Mouse (Mus musculus) midbrain, postnatal 0 days (tissue): ENCODE data around the gene Ctnnbl1. TPM values are rescaled to one million over a fixed set of nuclear protein-coding genes. Genes with fewer than 3 reads are reported as not detected.

ENCODE experiments used
- ATAC-seq: fragments of 200-750 bp; cut with Nextera tagmentation; 2 replicates; pipeline ENCODE4 v1.8.0; 2017; ENCODE audit warnings: moderate number of reproducible peaks, mild to moderate bottlenecking, moderate TSS enrichment, moderate library complexity; ENCODE audit not compliant: low FRiP score
- DNase-seq: peaks from one replicate; pipeline ENCODE4 v3.0.0-alpha.2; 2015; ENCODE audit warnings: low spot score
- H3K27ac ChIP-seq: fragments of 300-500 bp; sonication (generic); 2 replicates; pipeline ENCODE4 v1.5.1; 2014; ENCODE audit warnings: low read depth, mild to moderate bottlenecking, low read length, mixed read lengths
- H3K27me3 ChIP-seq: fragments of 300-500 bp; sonication (generic); 2 replicates; pipeline ENCODE4 v1.6.1; 2014; ENCODE audit warnings: low read length, control low read depth, mixed read lengths; ENCODE audit not compliant: insufficient read depth
- H3K36me3 ChIP-seq: fragments of 300-500 bp; sonication (generic); 2 replicates; pipeline ENCODE4 v1.6.1; 2014; ENCODE audit warnings: low read length, control low read depth, mixed read lengths; ENCODE audit not compliant: insufficient read depth
- H3K4me1 ChIP-seq: fragments of 300-500 bp; sonication (generic); 2 replicates; pipeline ENCODE4 v1.6.1; 2014; ENCODE audit warnings: mild to moderate bottlenecking, control low read depth, antibody characterized with exemption, low read length, mixed read lengths; ENCODE audit not compliant: insufficient read depth
- H3K4me2 ChIP-seq: fragments of 300-500 bp; sonication (generic); 2 replicates; pipeline ENCODE4 v1.6.1; 2014; ENCODE audit warnings: low read depth, mild to moderate bottlenecking, low read length, mixed read lengths; ENCODE audit not compliant: poor library complexity, severe bottlenecking
- H3K4me3 ChIP-seq: fragments of 300-500 bp; sonication (generic); 2 replicates; pipeline ENCODE4 v1.5.1; 2014; ENCODE audit warnings: low read depth, mild to moderate bottlenecking, low read length, moderate library complexity
- H3K9ac ChIP-seq: fragments of 300-500 bp; sonication (generic); replicated peaks from 2 replicates; pipeline ENCODE4 v1.6.1; 2014; ENCODE audit warnings: mild to moderate bottlenecking, low read length, moderate library complexity, mixed read lengths; ENCODE audit not compliant: poor library complexity, severe bottlenecking
- H3K9me3 ChIP-seq: fragments of 300-500 bp; sonication (generic); 2 replicates; pipeline ENCODE4 v1.6.1; 2016; ENCODE audit warnings: low read length, control low read depth
- CTCF ChIP-seq: IDR thresholded peaks from 2 replicates; pipeline ENCODE4 v1.5.1; 2016; ENCODE audit warnings: antibody characterized with exemption, mild to moderate bottlenecking
- WGBS: fragments of 180-500 bp; shearing (Covaris S2); extraction: QIAGEN DNeasy Blood & Tissue Kit; methylation state at CpG from one replicate; pipeline ENCODE4 v1.1.7; 2014; 5-methylcytosine and 5-hydroxymethylcytosine counted together
- polyA plus RNA-seq: library from polyadenylated mRNA; unstranded; fragments of >200 nt; fragmentation: Nextera tagmentation; extraction: Ambion mirVana; gene quantifications from 2 replicates; pipeline ENCODE4 v1.2.1, GENCODE M21; 2015
- total RNA-seq: library from RNA; depleted of rRNA; stranded (reverse); fragments of >200 nt; gene quantifications from 2 replicates; pipeline ENCODE4 v1.2.3, GENCODE M21; 2014

The Ctnnbl1 gene
- total and polyA plus RNA-seq, 2 experiments from 2014 or later = 40.0 to 44.7 TPM

- Histone ChIP-seq H3K9ac (peak overlapping the region; percentile 20; the same call in 1 of the 2 replicates), H3K4me1 (peaks cover 24% of the 10 kb centered on the region), H3K36me3 (0 out of 2 replicates have a peak, but pooled peaks cover 4% of the 10 kb centered on the region), H3K4me3 (no peak overlapping the region), H3K4me2 (0 out of 2 replicates have a peak overlapping the region, but pooled peaks have one; percentile 9), H3K9me3 (no peaks in the 10 kb centered on the region), H3K27me3 (no peaks in the 10 kb centered on the region), H3K27ac (peak overlapping the region; percentile 55)
- no peak for ATAC-seq
- WGBS = 25% methylated on average over 8 of the region's 8 CpGs
- TF ChIP-seq CTCF = peak; percentile 23; the same call in 1 of the 2 replicates
- DNase-seq = no peak
Measured at GRCm38 (mm10) chr2:157801505-157802357, 64.5 kb downstream of the Ctnnbl1 start.

DNA sequence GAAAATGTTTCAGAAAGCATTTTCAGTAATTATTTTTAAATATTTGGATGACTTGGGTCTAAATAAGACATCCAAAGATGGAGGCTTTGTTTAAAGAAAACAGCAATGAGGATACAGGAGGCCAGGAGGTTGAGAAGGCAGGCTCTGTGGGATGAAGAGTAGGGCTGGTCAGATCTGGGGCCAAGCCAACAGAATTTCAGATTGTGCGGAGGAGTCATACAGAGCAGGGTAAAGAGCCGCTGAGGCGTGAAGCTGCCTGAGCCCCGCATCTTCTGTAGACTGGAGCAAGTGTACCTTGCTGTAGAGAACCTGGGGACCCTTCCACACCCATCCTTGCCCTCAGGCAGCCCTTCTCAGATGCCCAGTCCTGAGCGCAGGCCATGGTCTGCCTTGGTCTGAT lies 65.5 kb downstream of the Ctnnbl1 start:
- TF ChIP-seq CTCF = no peak
- ATAC-seq (no peak), DNase-seq (no peak)
- 0 out of 2 replicates have a peak overlapping the region, but pooled peaks have one; percentile 26 for H3K27ac ChIP-seq
- H3K9ac ChIP-seq = no peak overlapping the region
- 0 out of 2 replicates have a peak, but pooled peaks cover 4% of the 10 kb centered on the region for H3K36me3 ChIP-seq
- peaks cover 29% of the 10 kb centered on the region for H3K4me1 ChIP-seq
- no peaks in the 10 kb centered on the region for H3K9me3 ChIP-seq
- no peaks in the 10 kb centered on the region for H3K27me3 ChIP-seq
- H3K4me2 ChIP-seq = no peak overlapping the region
- WGBS = 80% methylated on average over 5 of the region's 5 CpGs
- H3K4me3 ChIP-seq = no peak overlapping the region

- 0 out of 2 replicates have a peak, but pooled peaks cover under 1% of the 10 kb centered on the region for H3K36me3 ChIP-seq
- no peak overlapping the region for H3K9ac ChIP-seq
- DNase-seq = no peak
- no peak for ATAC-seq
- H3K27ac ChIP-seq = peak overlapping the region; percentile 43
- TF ChIP-seq CTCF = no peak
- no peaks in the 10 kb centered on the region for H3K9me3 ChIP-seq
- no peak overlapping the region for H3K4me3 ChIP-seq
- peaks cover 38% of the 10 kb centered on the region for H3K4me1 ChIP-seq
- no peaks in the 10 kb centered on the region for H3K27me3 ChIP-seq
- no peak overlapping the region for H3K4me2 ChIP-seq
- 24% methylated on average over 3 of the region's 3 CpGs for WGBS
Measured at GRCm38 (mm10) chr2:157804388-157804787, 67.2 kb downstream of the Ctnnbl1 start.

DNA sequence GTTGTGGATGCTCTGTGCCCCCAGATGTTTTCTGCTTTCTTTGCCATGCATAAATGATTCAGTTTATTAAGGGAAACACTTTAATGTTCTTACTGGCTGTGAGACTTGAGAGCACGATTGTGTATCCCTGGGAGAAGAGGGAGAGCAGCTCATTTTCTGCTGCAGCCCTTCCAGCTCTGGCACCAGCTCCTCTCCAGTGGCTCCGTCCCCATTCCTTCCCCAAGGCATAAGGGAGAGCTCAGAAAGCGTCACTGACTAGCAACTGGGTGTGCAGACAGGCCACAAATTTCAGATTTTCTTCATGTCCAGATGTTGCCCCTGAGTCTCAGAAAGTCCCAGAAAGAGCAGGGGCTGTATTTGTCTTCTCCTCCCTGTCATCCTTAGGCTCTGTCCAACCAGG lies 67.9 kb downstream of the Ctnnbl1 start:
- ATAC-seq (no peak), DNase-seq (no peak)
- 28% methylated on average over 3 of the region's 3 CpGs for WGBS
- H3K27me3 ChIP-seq = no peaks in the 10 kb centered on the region
- H3K4me2 ChIP-seq = no peak overlapping the region
- no peak overlapping the region; the same call in 1 of the 2 replicates for H3K9ac ChIP-seq
- H3K4me3 ChIP-seq = no peak overlapping the region
- H3K36me3 ChIP-seq = no peaks in the 10 kb centered on the region
- peaks cover 38% of the 10 kb centered on the region for H3K4me1 ChIP-seq
- H3K9me3 ChIP-seq = no peaks in the 10 kb centered on the region
- H3K27ac ChIP-seq = 0 out of 2 replicates have a peak overlapping the region, but pooled peaks have one; percentile 13
- no peak for TF ChIP-seq CTCF

DNA sequence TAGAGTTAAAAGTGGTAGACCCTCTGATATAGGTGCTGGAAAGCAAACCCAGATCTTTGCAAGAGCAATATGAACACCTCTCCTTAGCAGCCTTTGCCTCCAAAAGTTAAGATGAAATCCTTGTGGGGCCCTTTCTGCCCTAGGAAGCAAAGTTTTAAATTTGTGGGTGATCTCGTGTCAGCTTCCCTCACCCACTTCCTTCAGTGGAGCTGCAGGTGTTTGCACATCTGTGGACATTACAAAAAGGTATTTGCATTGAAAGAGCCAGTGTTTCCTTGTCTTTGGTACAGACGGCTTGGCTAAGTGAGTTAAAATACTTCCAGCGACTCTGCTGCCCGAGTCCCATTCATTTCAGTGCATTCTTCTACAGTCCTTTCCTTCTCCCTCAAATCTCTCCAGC lies 69.9 kb downstream of the Ctnnbl1 start:
- TF ChIP-seq CTCF = no peak
- H3K4me1 ChIP-seq = peaks cover 24% of the 10 kb centered on the region
- no peaks in the 10 kb centered on the region for H3K9me3 ChIP-seq
- DNase-seq = no peak
- H3K36me3 ChIP-seq = peaks cover 3% of the 10 kb centered on the region; the same call in 1 of the 2 replicates
- no peak overlapping the region for H3K4me2 ChIP-seq
- no peak overlapping the region for H3K27ac ChIP-seq
- WGBS = 32% methylated on average over 4 of the region's 4 CpGs
- ATAC-seq = no peak
- H3K9ac ChIP-seq = no peak overlapping the region
- no peaks in the 10 kb centered on the region for H3K27me3 ChIP-seq
- no peak overlapping the region for H3K4me3 ChIP-seq
